Mouse (Mus musculus): ENCODE data around the gene Fchsd2. TPM values are rescaled to one million over a fixed set of nuclear protein-coding genes. Genes with fewer than 3 reads are reported as not detected.
"Not testable (repeated sequence)": the region's sequence is repeated elsewhere in the genome, so short reads cannot be mapped to it uniquely, and the experiment has no call there.

Gene Fchsd2
- polyA plus RNA-seq, 1 experiment from 2014 or later = 28.5 TPM

DNA sequence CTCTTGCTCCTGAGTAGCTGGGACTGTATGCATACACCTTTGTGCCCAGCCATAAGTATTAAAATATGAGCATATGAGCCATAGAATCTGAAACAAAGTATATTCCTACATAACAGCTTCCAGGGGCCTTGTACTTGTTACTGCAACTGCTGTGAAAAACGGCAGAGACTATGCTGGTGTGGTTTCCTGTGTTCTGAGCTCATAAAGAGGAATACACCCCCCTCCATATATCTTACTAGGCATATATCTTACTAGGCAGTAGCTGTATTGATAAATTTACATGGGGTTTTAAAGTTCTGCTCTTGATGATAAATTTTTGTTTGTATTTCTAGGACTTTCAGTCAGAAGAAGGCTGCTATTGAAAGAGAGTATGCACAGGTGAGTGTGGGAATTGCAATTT is 46.2 kb downstream of the Fchsd2 start:
- no peak overlapping the region for H3K4me3 ChIP-seq (ENCODE audit: low read depth, low read length)
- no peak for DNase-seq (ENCODE audit: low spot score)
- no peak overlapping the region for H3K4me2 ChIP-seq (ENCODE audit: low read depth)
- no peaks in the 10 kb centered on the region for H3K36me3 ChIP-seq (ENCODE audit: control insufficient read depth, insufficient read depth, low read length)
- no peak overlapping the region for H3K27ac ChIP-seq (ENCODE audit: low read depth, low read length)
- no peaks in the 10 kb centered on the region for H3K4me1 ChIP-seq (ENCODE audit: control insufficient read depth, insufficient read depth, low read length)
- no peaks in the 10 kb centered on the region for H3K9me3 ChIP-seq (ENCODE audit: control insufficient read depth, low read length)
- 75% methylated on average over 1 of the region's 1 CpGs for WGBS
- H3K9ac ChIP-seq (ENCODE audit: low read length) = no peak overlapping the region
- H3K27me3 ChIP-seq (ENCODE audit: control insufficient read depth, insufficient read depth, low read length) = no peaks in the 10 kb centered on the region
- ATAC-seq (ENCODE audit: insufficient read depth, low FRiP score, low TSS enrichment) = no peak

DNA sequence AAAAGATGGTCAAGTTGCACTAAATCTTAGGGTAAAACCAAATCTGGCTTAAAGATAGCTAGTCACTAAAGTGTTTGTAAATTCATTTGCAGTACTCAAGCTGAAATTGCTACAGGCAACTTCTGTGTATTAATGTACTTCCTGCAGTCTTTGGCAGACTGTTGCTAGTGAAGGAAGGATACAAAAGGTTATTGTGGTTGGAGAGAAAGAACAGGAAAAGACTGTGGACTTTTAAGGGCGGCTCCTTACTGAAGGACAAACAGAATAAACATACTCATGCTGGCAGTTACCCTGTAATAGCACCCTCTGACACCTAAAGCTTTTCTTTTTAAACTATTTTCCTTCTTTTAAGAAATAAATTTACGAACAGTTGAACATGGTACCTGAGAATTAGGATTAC is 50.2 kb downstream of the Fchsd2 start:
- Histone ChIP-seq H3K27ac (ENCODE audit: low read depth, low read length) (no peak overlapping the region), H3K4me3 (ENCODE audit: low read depth, low read length) (no peak overlapping the region), H3K4me2 (ENCODE audit: low read depth) (no peak overlapping the region), H3K36me3 (ENCODE audit: control insufficient read depth, insufficient read depth, low read length) (no peaks in the 10 kb centered on the region), H3K9me3 (ENCODE audit: control insufficient read depth, low read length) (no peaks in the 10 kb centered on the region), H3K27me3 (ENCODE audit: control insufficient read depth, insufficient read depth, low read length) (no peaks in the 10 kb centered on the region), H3K9ac (ENCODE audit: low read length) (no peak overlapping the region), H3K4me1 (ENCODE audit: control insufficient read depth, insufficient read depth, low read length) (no peaks in the 10 kb centered on the region)
- WGBS = 70% methylated on average over 2 of the region's 2 CpGs
- DNase-seq (ENCODE audit: low spot score) = no peak
- ATAC-seq (ENCODE audit: insufficient read depth, low FRiP score, low TSS enrichment) = no peak

DNA sequence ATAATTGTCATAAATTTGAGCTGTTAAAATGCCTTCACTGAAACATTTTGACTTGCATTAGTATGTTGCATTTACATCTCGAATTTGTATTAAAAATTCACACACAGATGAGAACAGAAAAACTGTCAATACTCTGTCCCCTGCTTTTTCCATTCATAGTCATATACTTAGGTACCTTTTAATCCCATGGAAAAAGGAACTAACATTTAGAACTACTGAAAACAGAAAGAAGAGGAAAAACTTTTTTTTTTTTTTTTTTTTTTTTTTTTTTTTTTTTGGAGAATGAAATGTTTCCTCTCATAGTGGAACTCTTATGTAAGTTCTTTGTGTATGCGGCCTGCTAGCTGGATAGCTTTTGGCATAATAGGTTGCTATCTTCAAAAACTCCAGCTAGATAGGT is 51.6 kb downstream of the Fchsd2 start:
- Histone ChIP-seq H3K4me1 (ENCODE audit: control insufficient read depth, insufficient read depth, low read length) (no peaks in the 10 kb centered on the region), H3K9me3 (ENCODE audit: control insufficient read depth, low read length) (no peaks in the 10 kb centered on the region), H3K27me3 (ENCODE audit: control insufficient read depth, insufficient read depth, low read length) (no peaks in the 10 kb centered on the region), H3K9ac (ENCODE audit: low read length) (no peak overlapping the region), H3K36me3 (ENCODE audit: control insufficient read depth, insufficient read depth, low read length) (no peaks in the 10 kb centered on the region), H3K4me2 (ENCODE audit: low read depth) (no peak overlapping the region), H3K4me3 (ENCODE audit: low read depth, low read length) (no peak overlapping the region), H3K27ac (ENCODE audit: low read depth, low read length) (no peak overlapping the region)
- DNase-seq (ENCODE audit: low spot score) (no peak), ATAC-seq (ENCODE audit: insufficient read depth, low FRiP score, low TSS enrichment) (no peak)
- WGBS = 90% methylated on average over 2 of the region's 2 CpGs

DNA sequence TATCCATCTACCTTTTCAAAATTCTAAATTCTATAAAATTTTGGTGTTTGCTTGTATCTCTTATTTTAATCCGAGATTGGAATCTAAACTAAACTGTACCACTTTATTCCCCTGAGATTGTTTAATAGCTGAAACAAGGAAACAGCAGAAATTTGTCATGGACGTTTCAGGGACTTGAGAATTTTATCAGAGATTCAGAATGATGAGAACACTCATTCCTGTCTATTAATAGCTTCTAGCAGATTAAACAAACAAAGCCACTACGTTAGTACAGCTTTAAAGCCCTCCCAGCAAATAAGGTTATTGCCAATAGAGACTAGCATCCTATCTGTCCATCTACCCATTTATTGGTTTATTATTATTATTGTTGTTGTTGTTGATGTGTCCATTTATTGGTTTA is 56.4 kb downstream of the Fchsd2 start:
- no peak overlapping the region for H3K4me2 ChIP-seq (ENCODE audit: low read depth)
- DNase-seq (ENCODE audit: low spot score) (no peak), ATAC-seq (ENCODE audit: insufficient read depth, low FRiP score, low TSS enrichment) (no peak)
- WGBS = 84% methylated on average over 3 of the region's 3 CpGs
- H3K27me3 ChIP-seq (ENCODE audit: control insufficient read depth, insufficient read depth, low read length) = no peaks in the 10 kb centered on the region
- H3K36me3 ChIP-seq (ENCODE audit: control insufficient read depth, insufficient read depth, low read length) = no peaks in the 10 kb centered on the region
- no peak overlapping the region for H3K9ac ChIP-seq (ENCODE audit: low read length)
- no peak overlapping the region for H3K27ac ChIP-seq (ENCODE audit: low read depth, low read length)
- no peaks in the 10 kb centered on the region for H3K4me1 ChIP-seq (ENCODE audit: control insufficient read depth, insufficient read depth, low read length)
- H3K9me3 ChIP-seq (ENCODE audit: control insufficient read depth, low read length) = no peaks in the 10 kb centered on the region
- no peak overlapping the region for H3K4me3 ChIP-seq (ENCODE audit: low read depth, low read length)

DNA sequence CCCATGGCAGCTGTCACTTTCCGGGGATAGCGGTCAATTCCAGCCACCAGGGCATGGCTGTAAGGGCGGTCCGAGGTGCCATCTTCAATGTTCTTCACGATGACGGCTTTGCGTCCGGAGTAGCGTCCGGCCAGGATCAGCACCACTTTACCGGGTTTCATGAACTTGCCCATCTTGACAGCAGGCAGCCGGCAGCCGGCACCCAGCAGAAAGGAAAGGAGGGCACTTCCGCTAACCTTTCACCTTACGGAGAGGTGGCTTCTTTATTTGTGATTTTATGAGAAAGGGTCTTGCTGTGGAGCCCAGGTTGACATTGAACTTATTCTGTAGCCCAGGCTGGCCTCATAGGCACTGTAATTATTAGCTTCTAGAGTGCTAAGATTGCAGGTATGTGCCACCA is 62.2 kb downstream of the Fchsd2 start:
- H3K4me2 ChIP-seq (ENCODE audit: low read depth); H3K4me1 ChIP-seq (ENCODE audit: control insufficient read depth, insufficient read depth, low read length); H3K36me3 ChIP-seq (ENCODE audit: control insufficient read depth, insufficient read depth, low read length); H3K27me3 ChIP-seq (ENCODE audit: control insufficient read depth, insufficient read depth, low read length); H3K27ac ChIP-seq (ENCODE audit: low read depth, low read length); DNase-seq (ENCODE audit: low spot score); ATAC-seq (ENCODE audit: insufficient read depth, low FRiP score, low TSS enrichment); H3K9ac ChIP-seq (ENCODE audit: low read length); H3K4me3 ChIP-seq (ENCODE audit: low read depth, low read length); H3K9me3 ChIP-seq (ENCODE audit: control insufficient read depth, low read length): not testable (repeated sequence)
- 95% methylated on average over 15 of the region's 15 CpGs for WGBS

DNA sequence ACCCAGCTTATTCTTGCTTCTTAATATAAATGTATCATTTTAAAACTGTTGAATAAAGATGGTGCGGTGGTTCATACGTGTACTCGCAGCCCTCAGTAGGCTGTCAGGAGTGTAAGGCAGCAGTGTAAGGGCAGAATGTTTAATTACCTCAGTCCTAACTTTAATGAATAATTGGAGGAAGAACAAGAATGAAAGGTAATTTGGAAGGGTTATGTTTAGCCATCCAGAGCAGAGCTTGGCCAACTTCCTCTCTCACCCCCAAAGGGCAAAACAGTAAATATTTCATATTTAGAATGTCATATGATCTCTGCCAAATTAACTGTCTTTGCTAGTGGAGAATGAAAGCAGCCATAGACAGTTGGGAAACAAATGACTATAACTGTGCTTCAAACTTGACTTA is 62.6 kb downstream of the Fchsd2 start:
- WGBS = 91% methylated on average over 3 of the region's 3 CpGs
- Histone ChIP-seq H3K9ac (ENCODE audit: low read length) (no peak overlapping the region), H3K36me3 (ENCODE audit: control insufficient read depth, insufficient read depth, low read length) (no peaks in the 10 kb centered on the region), H3K4me1 (ENCODE audit: control insufficient read depth, insufficient read depth, low read length) (no peaks in the 10 kb centered on the region), H3K9me3 (ENCODE audit: control insufficient read depth, low read length) (no peaks in the 10 kb centered on the region), H3K27ac (ENCODE audit: low read depth, low read length) (no peak overlapping the region), H3K4me2 (ENCODE audit: low read depth) (no peak overlapping the region), H3K4me3 (ENCODE audit: low read depth, low read length) (no peak overlapping the region), H3K27me3 (ENCODE audit: control insufficient read depth, insufficient read depth, low read length) (no peaks in the 10 kb centered on the region)
- no peak for ATAC-seq (ENCODE audit: insufficient read depth, low FRiP score, low TSS enrichment)
- no peak for DNase-seq (ENCODE audit: low spot score)

DNA sequence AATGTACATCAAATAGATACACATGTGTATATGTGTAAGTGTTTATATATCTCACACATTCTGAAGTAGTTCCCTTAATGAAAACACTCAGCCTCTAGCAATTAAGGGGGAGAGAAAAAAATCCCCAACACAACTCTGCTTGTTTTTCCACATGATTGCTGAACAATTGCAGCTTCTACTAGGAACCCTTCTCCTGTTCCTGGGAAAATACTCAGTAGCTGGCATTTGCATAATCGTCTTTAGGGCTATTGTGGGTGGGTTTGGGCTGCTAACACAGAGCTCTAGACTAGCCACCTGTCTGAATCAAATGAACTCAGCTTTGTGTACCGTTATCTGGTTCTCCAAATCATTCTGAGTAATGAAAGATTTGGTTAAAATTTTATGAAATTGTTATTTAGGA is 67.6 kb downstream of the Fchsd2 start:
- H3K4me2 ChIP-seq (ENCODE audit: low read depth) = no peak overlapping the region
- no peak for DNase-seq (ENCODE audit: low spot score)
- WGBS = 51% methylated on average over 2 of the region's 2 CpGs
- no peak overlapping the region for H3K27ac ChIP-seq (ENCODE audit: low read depth, low read length)
- no peak overlapping the region for H3K9ac ChIP-seq (ENCODE audit: low read length)
- no peaks in the 10 kb centered on the region for H3K4me1 ChIP-seq (ENCODE audit: control insufficient read depth, insufficient read depth, low read length)
- no peak for ATAC-seq (ENCODE audit: insufficient read depth, low FRiP score, low TSS enrichment)
- H3K4me3 ChIP-seq (ENCODE audit: low read depth, low read length) = no peak overlapping the region
- no peaks in the 10 kb centered on the region for H3K36me3 ChIP-seq (ENCODE audit: control insufficient read depth, insufficient read depth, low read length)
- H3K9me3 ChIP-seq (ENCODE audit: control insufficient read depth, low read length) = no peaks in the 10 kb centered on the region
- no peaks in the 10 kb centered on the region for H3K27me3 ChIP-seq (ENCODE audit: control insufficient read depth, insufficient read depth, low read length)

DNA sequence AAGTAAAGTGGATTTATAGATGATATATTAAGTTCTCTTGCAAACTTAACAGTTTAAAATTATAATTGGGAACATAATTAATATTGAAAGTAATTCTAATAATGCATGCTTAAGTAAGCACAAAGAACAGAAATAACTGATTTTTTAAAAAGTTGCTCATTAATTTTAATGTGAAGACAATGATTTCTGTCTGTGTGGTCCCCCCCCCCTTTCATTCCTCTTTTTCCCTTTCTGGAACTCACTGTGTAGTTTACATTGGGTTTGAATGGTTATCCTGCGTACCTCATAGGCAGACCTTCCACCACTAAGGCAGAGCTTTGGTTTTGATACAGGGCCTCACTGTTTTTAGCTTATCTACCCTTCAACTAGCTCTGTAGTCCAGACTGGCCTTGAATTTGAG is 70.1 kb downstream of the Fchsd2 start:
- Histone ChIP-seq H3K4me3 (ENCODE audit: low read depth, low read length) (no peak overlapping the region), H3K36me3 (ENCODE audit: control insufficient read depth, insufficient read depth, low read length) (no peaks in the 10 kb centered on the region), H3K27me3 (ENCODE audit: control insufficient read depth, insufficient read depth, low read length) (no peaks in the 10 kb centered on the region), H3K9ac (ENCODE audit: low read length) (no peak overlapping the region), H3K9me3 (ENCODE audit: control insufficient read depth, low read length) (no peaks in the 10 kb centered on the region), H3K4me2 (ENCODE audit: low read depth) (no peak overlapping the region), H3K27ac (ENCODE audit: low read depth, low read length) (no peak overlapping the region), H3K4me1 (ENCODE audit: control insufficient read depth, insufficient read depth, low read length) (no peaks in the 10 kb centered on the region)
- ATAC-seq (ENCODE audit: insufficient read depth, low FRiP score, low TSS enrichment) (no peak), DNase-seq (ENCODE audit: low spot score) (no peak)
- 93% methylated on average over 1 of the region's 1 CpGs for WGBS

DNA sequence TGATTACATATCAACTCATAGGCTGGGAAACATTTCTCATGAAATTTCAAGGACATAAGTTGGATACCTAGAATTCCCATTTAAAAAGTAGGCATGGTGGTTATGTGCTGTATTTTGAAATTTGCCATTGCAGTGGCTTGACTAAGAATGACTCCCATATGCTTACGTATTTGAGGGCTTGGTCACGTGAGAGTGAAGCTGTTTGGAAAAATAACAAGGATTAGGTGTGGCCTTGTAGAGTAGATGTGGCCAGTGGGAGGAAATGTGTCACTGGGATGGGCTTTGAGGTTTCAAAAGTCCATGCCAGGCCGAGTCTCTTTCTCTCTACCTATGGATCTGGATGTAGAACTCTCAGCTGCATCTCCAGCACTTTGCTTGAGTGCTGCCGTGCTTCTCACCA is 71.2 kb downstream of the Fchsd2 start:
- 79% methylated on average over 4 of the region's 4 CpGs for WGBS
- H3K9ac ChIP-seq (ENCODE audit: low read length) = no peak overlapping the region
- no peak for ATAC-seq (ENCODE audit: insufficient read depth, low FRiP score, low TSS enrichment)

More for the DNA sequence above, 71.2 kb downstream of the Fchsd2 start:
- DNase-seq (ENCODE audit: low spot score) = no peak
- no peaks in the 10 kb centered on the region for H3K36me3 ChIP-seq (ENCODE audit: control insufficient read depth, insufficient read depth, low read length)
- H3K4me1 ChIP-seq (ENCODE audit: control insufficient read depth, insufficient read depth, low read length) = no peaks in the 10 kb centered on the region
- no peak overlapping the region for H3K27ac ChIP-seq (ENCODE audit: low read depth, low read length)
- H3K4me3 ChIP-seq (ENCODE audit: low read depth, low read length) = no peak overlapping the region
- H3K4me2 ChIP-seq (ENCODE audit: low read depth) = no peak overlapping the region
- no peaks in the 10 kb centered on the region for H3K27me3 ChIP-seq (ENCODE audit: control insufficient read depth, insufficient read depth, low read length)
- H3K9me3 ChIP-seq (ENCODE audit: control insufficient read depth, low read length) = no peaks in the 10 kb centered on the region
